Mouse (Mus musculus): ENCODE data around the gene Clrn3.

DNA sequence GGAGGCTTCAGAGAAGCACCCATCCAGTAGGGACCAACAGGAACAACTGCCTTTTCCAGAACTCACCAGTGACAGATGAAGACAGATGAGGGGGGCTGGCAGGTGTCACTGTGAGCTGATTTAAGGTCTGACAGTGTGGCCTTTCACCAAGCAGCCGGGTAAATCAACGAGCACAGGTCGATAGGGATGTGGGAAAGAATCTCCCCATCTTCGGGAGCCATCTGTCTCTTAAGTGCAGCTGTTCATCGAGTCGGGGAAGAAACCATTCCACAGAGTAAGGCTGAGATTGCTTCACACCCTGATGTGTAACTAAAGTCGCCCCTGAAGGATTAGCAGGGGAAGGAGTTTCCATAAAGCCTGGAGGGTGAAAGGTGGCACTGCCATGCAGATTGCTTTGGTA, 47.3 kb downstream of the Clrn3 start:
- no peak for TF ChIP-seq POLR2A (IDR thresholded peaks at IDR 0.05; ENCODE audit: borderline replicate concordance, control insufficient read depth, low read depth, low read length)
- no peak for TF ChIP-seq CTCF (IDR thresholded peaks at IDR 0.05; ENCODE audit: control insufficient read depth, insufficient read depth, low read length)
